Mouse (Mus musculus): ENCODE measurements around the gene Thra.
"Not testable (repeated sequence)": the region's sequence is repeated elsewhere in the genome, so short reads cannot be mapped to it uniquely, and the experiment has no call there.

Gene Thra

GRCm38 (mm10) chr11:98720756-98721155 lies 19.7 kb upstream of the Thra start:
- DNase-seq, result no peak

- peak; percentile 81 for DNase-seq
Measured at GRCm38 (mm10) chr11:98721458-98722226, 18.8 kb upstream of the Thra start.

- no peak for DNase-seq
Measured at GRCm38 (mm10) chr11:98723098-98723497, 17.3 kb upstream of the Thra start.

- DNase-seq, result peak; percentile 49
Measured at GRCm38 (mm10) chr11:98725926-98726506, 14.4 kb upstream of the Thra start.

- peak; percentile 94 for DNase-seq
Measured at GRCm38 (mm10) chr11:98729119-98729588, 11.3 kb upstream of the Thra start, which contains the start of gene Med24. TSS of gene Med24 (minus strand) at chr11:98729435.

- no peak for DNase-seq
Measured at GRCm38 (mm10) chr11:98730727-98731126, 9.7 kb upstream of the Thra start.

GRCm38 (mm10) chr11:98731134-98731533 lies 9.3 kb upstream of the Thra start:
- no peak for DNase-seq

GRCm38 (mm10) chr11:98734020-98734419 lies 6.4 kb upstream of the Thra start:
- no peak for DNase-seq

- DNase-seq, result no peak
Measured at GRCm38 (mm10) chr11:98735111-98735510, 5.3 kb upstream of the Thra start.

GRCm38 (mm10) chr11:98736176-98736575 lies 4.3 kb upstream of the Thra start:
- DNase-seq, result no peak

GRCm38 (mm10) chr11:98737220-98737619 lies 3.2 kb upstream of the Thra start:
- DNase-seq, result not testable (repeated sequence)

- DNase-seq, result no peak
Measured at GRCm38 (mm10) chr11:98738428-98738911, 2.0 kb upstream of the Thra start.

GRCm38 (mm10) chr11:98738925-98739324 lies 1.5 kb upstream of the Thra start:
- DNase-seq, result no peak

- no peak for DNase-seq
Measured at GRCm38 (mm10) chr11:98740026-98740392, 429 bp upstream of the Thra start.

- DNase-seq, result no peak
Measured at GRCm38 (mm10) chr11:98741051-98741620, 698 bp downstream of the Thra start.

GRCm38 (mm10) chr11:98741622-98742396 lies 1.4 kb downstream of the Thra start:
- DNase-seq, result peak; percentile 78

- peak; percentile 51 for DNase-seq
Measured at GRCm38 (mm10) chr11:98742397-98743291, 2.2 kb downstream of the Thra start.

GRCm38 (mm10) chr11:98743655-98744345 lies 3.4 kb downstream of the Thra start:
- peak; percentile 73 for DNase-seq

GRCm38 (mm10) chr11:98744456-98745019 lies 4.1 kb downstream of the Thra start:
- DNase-seq, result no peak

- DNase-seq, result peak; percentile 50
Measured at GRCm38 (mm10) chr11:98745932-98746853, 5.8 kb downstream of the Thra start.
